Mouse (Mus musculus) left cerebral cortex, adult 11 months (tissue): ENCODE results near the gene Cacna2d3.

ENCODE experiments used
- DNase-seq: peaks from one replicate; pipeline ENCODE4 v3.0.0; 2022; ENCODE audit warnings: low spot score

Gene Cacna2d3

GRCm38 (mm10) chr14:28923180-28923961 is 798.3 kb downstream of the Cacna2d3 start:
- DNase-seq, result no peak

- DNase-seq, result no peak
Measured at GRCm38 (mm10) chr14:28918871-28919270, 802.8 kb downstream of the Cacna2d3 start.

GRCm38 (mm10) chr14:28915004-28915403 is 806.7 kb downstream of the Cacna2d3 start:
- no peak for DNase-seq

- DNase-seq, result no peak
Measured at GRCm38 (mm10) chr14:28907659-28908058, 814.0 kb downstream of the Cacna2d3 start.

GRCm38 (mm10) chr14:28892530-28892929 is 829.1 kb downstream of the Cacna2d3 start:
- DNase-seq, result no peak

- DNase-seq, result no peak
Measured at GRCm38 (mm10) chr14:28887373-28887772, 834.3 kb downstream of the Cacna2d3 start.

GRCm38 (mm10) chr14:28886661-28887060 is 835.0 kb downstream of the Cacna2d3 start:
- DNase-seq, result no peak

GRCm38 (mm10) chr14:28870983-28871382 is 850.7 kb downstream of the Cacna2d3 start:
- no peak for DNase-seq

- DNase-seq, result no peak
Measured at GRCm38 (mm10) chr14:28870382-28870781, 851.3 kb downstream of the Cacna2d3 start.

- no peak for DNase-seq
Measured at GRCm38 (mm10) chr14:28864925-28865324, 856.7 kb downstream of the Cacna2d3 start.

GRCm38 (mm10) chr14:28861142-28861541 is 860.5 kb downstream of the Cacna2d3 start:
- DNase-seq, result no peak
